Mouse (Mus musculus) forebrain, embryonic 11.5 days (tissue): ENCODE data around the gene Aldh1a7. TPM values are rescaled to one million over a fixed set of nuclear protein-coding genes. Genes with fewer than 3 reads are reported as not detected.

Source experiments
- ATAC-seq: fragments of 200-750 bp; cut with Nextera tagmentation; replicated peaks from 2 replicates; pipeline ENCODE4 v1.8.0; 2017; ENCODE audit warnings: moderate TSS enrichment; ENCODE audit not compliant: low FRiP score
- DNase-seq: peaks from one replicate; pipeline ENCODE4 v3.0.0-alpha.2; 2017; ENCODE audit warnings: low spot score
- H3K27ac ChIP-seq: fragments of 300-500 bp; sonication (generic); 2 replicates; pipeline ENCODE4 v1.5.1; 2014; ENCODE audit warnings: low read depth, low read length
- H3K27me3 ChIP-seq: fragments of 300-500 bp; sonication (generic); 2 replicates; pipeline ENCODE4 v1.6.1; 2014; ENCODE audit warnings: mild to moderate bottlenecking, low read length, mixed read lengths; ENCODE audit not compliant: control insufficient read depth, insufficient read depth
- H3K36me3 ChIP-seq: fragments of 300-500 bp; sonication (generic); 2 replicates; pipeline ENCODE4 v1.6.1; 2014; ENCODE audit warnings: mild to moderate bottlenecking, low read length, moderate library complexity, mixed read lengths; ENCODE audit not compliant: control insufficient read depth, insufficient read depth
- H3K4me1 ChIP-seq: fragments of 300-500 bp; sonication (generic); replicated peaks from 2 replicates; pipeline ENCODE4 v1.6.1; 2014; ENCODE audit warnings: low read length, mixed read lengths; ENCODE audit not compliant: control insufficient read depth, insufficient read depth
- H3K4me2 ChIP-seq: fragments of 300-500 bp; sonication (generic); 2 replicates; pipeline ENCODE4 v1.6.1; 2014; ENCODE audit warnings: low read depth, mild to moderate bottlenecking, low read length, moderate library complexity, mixed read lengths; ENCODE audit not compliant: severe bottlenecking
- H3K4me3 ChIP-seq: fragments of 300-500 bp; sonication (generic); 2 replicates; pipeline ENCODE4 v1.5.1; 2014; ENCODE audit warnings: low read depth, low read length
- H3K9ac ChIP-seq: fragments of 300-500 bp; sonication (generic); 2 replicates; pipeline ENCODE4 v1.6.1; 2014; ENCODE audit warnings: low read length
- H3K9me3 ChIP-seq: fragments of 300-500 bp; sonication (generic); 2 replicates; pipeline ENCODE4 v1.6.1; 2016; ENCODE audit warnings: low read length, mixed read lengths; ENCODE audit not compliant: control insufficient read depth
- WGBS: fragments of 180-500 bp; shearing (Covaris S2); extraction: QIAGEN DNeasy Blood & Tissue Kit; methylation state at CpG from one replicate; pipeline ENCODE4 v1.1.7; 2014; 5-methylcytosine and 5-hydroxymethylcytosine counted together
- polyA plus RNA-seq: library from polyadenylated mRNA; unstranded; fragments of >200 nt; fragmentation: Nextera tagmentation; extraction: Ambion mirVana; gene quantifications from 2 replicates; pipeline ENCODE4 v1.2.1, GENCODE M21; 2014

Aldh1a7 gene
- polyA plus RNA-seq, 1 experiment from 2014 or later = 0.49 TPM

DNA sequence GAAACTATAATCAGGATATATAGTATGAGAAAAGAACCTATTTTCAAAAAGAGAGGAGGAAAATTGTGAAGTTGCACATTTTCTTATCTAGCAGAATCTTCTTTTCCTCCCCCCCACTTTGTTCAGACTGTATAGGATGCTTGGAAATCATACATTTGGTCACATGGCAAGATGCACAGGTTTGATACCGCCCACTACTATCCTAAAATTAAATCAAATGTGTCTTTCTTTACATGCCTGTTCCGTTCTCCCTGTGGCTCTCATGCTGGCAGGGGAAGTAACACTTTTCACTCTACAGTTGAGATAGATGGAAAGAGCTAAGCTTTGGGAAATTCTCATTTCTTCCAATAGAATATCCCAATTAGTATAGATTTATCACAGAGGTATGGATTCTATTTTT, 7.1 kb downstream of the Aldh1a7 start:
- DNase-seq (no peak), ATAC-seq (no peak)
- H3K4me3 ChIP-seq = no peak overlapping the region
- H3K4me1 ChIP-seq = no peaks in the 10 kb centered on the region
- 92% methylated on average over 2 of the region's 2 CpGs for WGBS
- H3K9ac ChIP-seq = no peak overlapping the region
- no peaks in the 10 kb centered on the region for H3K36me3 ChIP-seq
- H3K4me2 ChIP-seq = no peak overlapping the region
- H3K27ac ChIP-seq = no peak overlapping the region
- H3K27me3 ChIP-seq = no peaks in the 10 kb centered on the region
- H3K9me3 ChIP-seq = no peaks in the 10 kb centered on the region

DNA sequence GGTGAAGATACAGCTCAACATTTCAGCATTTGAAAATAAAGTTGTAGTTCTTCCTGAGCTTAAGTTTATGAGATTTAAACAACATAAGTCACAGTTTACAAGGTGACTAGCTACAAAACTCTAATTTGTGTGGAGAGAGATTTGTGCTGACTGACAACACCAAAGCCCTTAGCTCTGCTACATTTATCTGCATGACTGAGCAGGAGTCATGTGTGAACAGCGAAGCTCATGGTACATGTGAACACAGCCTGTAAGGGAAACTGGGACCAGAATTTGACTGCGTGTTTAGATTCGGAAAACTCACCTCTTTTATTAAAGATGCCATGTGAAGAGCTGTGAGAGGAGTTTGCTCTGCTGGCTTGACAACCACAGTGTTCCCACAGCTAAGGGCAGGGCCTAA, 11.7 kb downstream of the Aldh1a7 start:
- WGBS = 80% methylated on average over 3 of the region's 3 CpGs

DNA sequence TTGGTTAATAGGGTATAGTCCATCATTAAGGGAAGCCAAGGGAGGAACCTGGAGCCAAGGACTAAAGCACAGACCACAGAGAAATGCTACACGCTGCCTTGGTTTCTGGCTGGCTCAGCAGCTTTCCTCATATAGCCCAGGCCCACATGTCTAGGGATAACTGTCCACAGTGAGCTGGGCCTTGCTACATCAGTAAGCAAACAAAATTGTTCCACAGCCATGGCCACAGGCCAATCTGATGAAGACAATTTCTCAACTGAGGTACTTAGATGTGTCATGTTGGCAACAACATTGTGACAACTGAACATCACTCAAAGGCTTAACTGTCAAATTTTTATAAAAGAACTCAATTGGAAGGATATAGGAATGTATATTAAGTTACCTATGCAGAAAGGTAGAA, 12.3 kb downstream of the Aldh1a7 start:
- ATAC-seq (no peak), DNase-seq (no peak)
- H3K4me3 ChIP-seq = no peak overlapping the region
- H3K4me2 ChIP-seq = no peak overlapping the region
- WGBS = 96% methylated on average over 1 of the region's 1 CpGs
- no peaks in the 10 kb centered on the region for H3K36me3 ChIP-seq
- H3K9ac ChIP-seq = no peak overlapping the region
- no peaks in the 10 kb centered on the region for H3K27me3 ChIP-seq
- no peaks in the 10 kb centered on the region for H3K9me3 ChIP-seq
- H3K27ac ChIP-seq = no peak overlapping the region
- no peaks in the 10 kb centered on the region for H3K4me1 ChIP-seq

More for the DNA sequence above, 11.7 kb downstream of the Aldh1a7 start:
- no peaks in the 10 kb centered on the region for H3K27me3 ChIP-seq
- no peaks in the 10 kb centered on the region for H3K36me3 ChIP-seq
- no peak overlapping the region for H3K9ac ChIP-seq
- no peak overlapping the region for H3K4me2 ChIP-seq
- DNase-seq (no peak), ATAC-seq (no peak)
- H3K4me1 ChIP-seq = no peaks in the 10 kb centered on the region
- no peaks in the 10 kb centered on the region for H3K9me3 ChIP-seq
- H3K4me3 ChIP-seq = no peak overlapping the region
- H3K27ac ChIP-seq = no peak overlapping the region

DNA sequence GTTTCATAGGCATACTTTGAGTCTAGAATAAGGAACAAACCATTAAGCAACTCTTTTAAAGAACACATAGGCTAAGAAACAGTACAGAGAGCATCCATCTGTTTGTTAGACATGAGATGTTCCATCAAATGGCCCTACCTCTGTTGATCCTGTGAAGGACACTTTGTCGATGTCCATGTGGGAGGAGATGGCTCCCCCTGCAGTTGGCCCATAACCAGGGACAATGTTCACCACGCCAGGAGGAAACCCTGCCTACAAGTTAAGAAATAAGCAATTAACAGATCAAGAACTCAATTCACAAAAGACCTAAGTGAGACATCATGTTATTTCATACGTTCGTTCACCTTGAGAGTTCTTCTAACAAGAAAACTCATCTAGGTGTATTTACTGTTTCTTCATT, 12.8 kb downstream of the Aldh1a7 start:
- WGBS = 90% methylated on average over 4 of the region's 4 CpGs
- H3K27ac ChIP-seq = no peak overlapping the region
- no peaks in the 10 kb centered on the region for H3K9me3 ChIP-seq
- ATAC-seq (no peak), DNase-seq (no peak)
- H3K9ac ChIP-seq = no peak overlapping the region
- no peaks in the 10 kb centered on the region for H3K36me3 ChIP-seq
- H3K4me2 ChIP-seq = no peak overlapping the region
- H3K4me3 ChIP-seq = no peak overlapping the region
- no peaks in the 10 kb centered on the region for H3K4me1 ChIP-seq
- no peaks in the 10 kb centered on the region for H3K27me3 ChIP-seq

DNA sequence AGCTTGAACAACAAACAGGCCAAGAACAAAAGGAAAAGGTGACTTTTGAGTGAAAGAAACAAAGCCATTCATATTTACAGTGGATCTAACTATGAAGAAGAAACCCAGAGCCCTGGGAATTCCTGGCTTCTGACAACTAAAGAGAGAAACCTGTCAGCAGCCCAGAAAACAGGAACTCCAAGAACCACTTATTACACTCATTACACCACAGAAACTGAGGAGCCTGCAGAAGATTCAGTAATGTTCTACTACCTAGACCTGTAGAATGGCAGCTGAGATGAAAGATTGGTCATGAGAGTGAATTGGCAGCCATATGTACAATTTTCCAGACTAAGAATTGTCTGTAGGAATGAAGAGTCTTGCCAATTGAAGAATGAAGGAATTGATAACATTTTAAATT, 20.2 kb downstream of the Aldh1a7 start:
- Histone ChIP-seq H3K4me3 (no peak overlapping the region), H3K4me2 (no peak overlapping the region), H3K27ac (no peak overlapping the region), H3K4me1 (no peaks in the 10 kb centered on the region), H3K27me3 (no peaks in the 10 kb centered on the region), H3K9ac (no peak overlapping the region), H3K36me3 (no peaks in the 10 kb centered on the region), H3K9me3 (no peaks in the 10 kb centered on the region)
- DNase-seq (no peak), ATAC-seq (no peak)

DNA sequence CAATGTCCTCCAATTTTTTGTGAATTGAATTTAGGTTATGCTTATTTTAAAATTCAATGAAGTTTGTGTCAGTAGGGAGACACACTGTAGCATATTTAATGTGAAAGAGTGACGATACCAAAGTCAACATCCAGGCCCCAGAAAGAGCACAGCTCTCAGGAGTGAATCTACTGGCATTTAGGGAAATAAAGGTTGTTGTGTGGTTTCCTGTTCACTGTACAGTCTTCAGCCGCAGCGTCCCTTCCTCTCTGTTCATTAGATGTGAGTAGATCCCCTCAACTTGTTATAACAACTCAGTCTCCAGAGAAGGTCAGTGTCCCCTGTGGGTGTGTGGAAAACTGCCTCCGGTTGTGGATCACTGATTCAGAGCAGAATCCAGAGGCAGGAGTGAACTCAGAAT, 20.6 kb downstream of the Aldh1a7 start:
- ATAC-seq (no peak), DNase-seq (no peak)
- H3K27me3 ChIP-seq = no peaks in the 10 kb centered on the region
- no peak overlapping the region for H3K4me3 ChIP-seq
- 87% methylated on average over 4 of the region's 4 CpGs for WGBS
- no peaks in the 10 kb centered on the region for H3K9me3 ChIP-seq
- H3K4me1 ChIP-seq = no peaks in the 10 kb centered on the region
- no peak overlapping the region for H3K9ac ChIP-seq
- H3K36me3 ChIP-seq = no peaks in the 10 kb centered on the region
- no peak overlapping the region for H3K27ac ChIP-seq
- H3K4me2 ChIP-seq = no peak overlapping the region

DNA sequence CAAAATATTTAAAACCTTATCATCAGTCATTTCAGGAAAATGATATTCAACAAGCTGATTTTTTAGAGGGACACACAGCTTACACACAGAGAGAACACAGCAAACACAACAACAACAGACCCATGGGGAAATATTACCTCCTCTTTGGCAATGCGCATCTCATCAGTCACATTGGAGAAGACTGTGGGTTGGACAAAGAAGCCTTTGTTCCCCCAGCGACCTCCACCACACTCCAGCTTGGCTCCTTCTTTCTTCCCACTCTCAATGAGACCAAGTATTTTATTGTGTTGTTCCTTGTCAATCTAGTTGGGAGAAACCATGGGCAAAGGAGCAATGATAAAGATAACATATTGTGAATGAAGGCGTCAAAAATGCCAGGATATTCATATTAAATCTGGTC, 25.3 kb downstream of the Aldh1a7 start:
- Histone ChIP-seq H3K27me3 (no peaks in the 10 kb centered on the region), H3K4me3 (no peak overlapping the region), H3K27ac (no peak overlapping the region), H3K36me3 (no peaks in the 10 kb centered on the region), H3K9me3 (no peaks in the 10 kb centered on the region), H3K4me1 (no peaks in the 10 kb centered on the region), H3K4me2 (no peak overlapping the region), H3K9ac (no peak overlapping the region)
- WGBS = 32% methylated on average over 3 of the region's 3 CpGs
- DNase-seq (peak; percentile 50), ATAC-seq (peak; percentile 72)

DNA sequence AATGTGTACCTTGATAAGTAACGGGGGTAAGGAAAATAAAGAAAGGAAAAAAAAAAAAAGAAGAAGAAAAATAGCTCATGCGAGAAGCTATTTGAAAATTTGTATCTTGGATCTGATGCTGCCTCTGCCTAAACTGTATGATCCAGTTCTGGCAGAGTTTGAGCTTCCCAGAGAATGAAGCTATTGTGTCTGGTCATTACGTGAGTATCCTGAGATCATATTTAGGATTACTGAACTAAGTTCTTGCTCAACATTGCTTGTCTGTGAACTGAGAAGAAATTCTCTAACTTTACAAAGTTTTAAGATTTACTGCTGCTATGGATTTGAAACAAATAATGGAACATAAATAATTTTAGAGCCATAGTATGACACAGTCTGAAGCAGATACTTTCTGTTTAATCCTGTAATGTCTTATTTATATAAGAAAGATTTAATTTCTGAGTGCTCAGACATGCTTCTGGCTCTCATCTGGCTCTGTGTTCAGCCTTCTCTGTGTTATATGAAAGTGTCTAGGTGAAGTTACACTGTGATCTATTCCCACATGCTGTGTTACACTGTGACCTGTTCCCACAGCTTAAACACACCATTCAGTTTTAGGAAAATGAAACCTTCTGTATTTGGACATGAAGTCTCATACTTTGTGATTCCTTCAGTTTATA, 49.5 kb downstream of the Aldh1a7 start:
- Histone ChIP-seq H3K4me3 (no peak overlapping the region), H3K9me3 (no peaks in the 10 kb centered on the region), H3K27me3 (no peaks in the 10 kb centered on the region), H3K4me1 (no peaks in the 10 kb centered on the region), H3K27ac (no peak overlapping the region), H3K9ac (no peak overlapping the region), H3K4me2 (no peak overlapping the region), H3K36me3 (no peaks in the 10 kb centered on the region)
- ATAC-seq (no peak), DNase-seq (no peak)
- WGBS = 84% methylated on average over 3 of the region's 3 CpGs

DNA sequence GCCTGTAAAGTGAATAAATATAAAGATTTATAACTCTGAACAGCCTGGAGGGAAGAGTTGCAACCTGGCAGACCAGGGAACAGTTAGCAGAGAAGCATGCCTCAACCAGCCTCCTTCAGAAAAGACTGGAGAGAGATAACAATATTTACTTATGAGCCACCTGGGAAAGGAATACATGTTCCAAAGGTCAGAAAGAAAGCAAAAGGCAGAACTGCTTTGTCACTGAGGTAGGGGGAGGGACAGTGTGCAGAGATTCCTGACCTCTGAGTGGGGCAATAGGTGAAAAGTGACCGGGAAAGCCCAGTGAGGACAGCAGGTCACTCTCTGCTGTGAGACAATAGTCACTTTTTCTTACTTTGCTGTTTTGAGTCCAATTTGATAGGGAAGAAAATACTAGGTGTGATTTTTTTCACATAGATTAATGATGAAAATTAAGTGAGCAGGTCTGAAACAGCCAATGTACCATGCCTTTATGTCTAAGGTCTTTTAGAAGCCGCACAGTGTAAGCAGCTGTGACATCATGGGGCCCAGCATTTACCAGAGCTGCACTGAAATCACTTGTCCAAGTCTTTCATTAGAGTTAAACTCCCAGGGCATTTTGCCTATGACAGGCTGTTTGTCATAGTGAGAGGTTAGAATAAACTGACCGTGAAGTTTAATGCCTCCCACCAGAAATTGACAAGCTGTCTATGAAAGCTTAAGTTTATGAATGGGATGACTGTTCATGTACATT, 73.1 kb downstream of the Aldh1a7 start:
- Histone ChIP-seq H3K27me3 (no peaks in the 10 kb centered on the region), H3K4me3 (no peak overlapping the region), H3K9me3 (no peaks in the 10 kb centered on the region), H3K4me2 (no peak overlapping the region), H3K4me1 (no peaks in the 10 kb centered on the region), H3K36me3 (no peaks in the 10 kb centered on the region), H3K27ac (no peak overlapping the region), H3K9ac (no peak overlapping the region)
- 81% methylated on average over 3 of the region's 3 CpGs for WGBS
- no peak for ATAC-seq
- DNase-seq = no peak
